Mouse (Mus musculus): ENCODE measurements around the gene Srp9.
A peak's percentile ranks its signal among the peaks of the same experiment; 100 is the strongest.

Gene Srp9

GRCm38 (mm10) chr1:182102706-182103105 lies 21.8 kb upstream of the Srp9 start:
- ATAC-seq (ENCODE audit: insufficient number of reproducible peaks, low FRiP score, low TSS enrichment): no peak

- no peak for ATAC-seq (ENCODE audit: insufficient number of reproducible peaks, low FRiP score, low TSS enrichment)
Measured at GRCm38 (mm10) chr1:182103436-182103835, 21.1 kb upstream of the Srp9 start.

- ATAC-seq (ENCODE audit: insufficient number of reproducible peaks, low FRiP score, low TSS enrichment): no peak
Measured at GRCm38 (mm10) chr1:182105023-182105422, 19.5 kb upstream of the Srp9 start.

- no peak for ATAC-seq (ENCODE audit: insufficient number of reproducible peaks, low FRiP score, low TSS enrichment)
Measured at GRCm38 (mm10) chr1:182107251-182107650, 17.3 kb upstream of the Srp9 start.

- ATAC-seq (ENCODE audit: insufficient number of reproducible peaks, low FRiP score, low TSS enrichment): no peak
Measured at GRCm38 (mm10) chr1:182108397-182109099, 16.0 kb upstream of the Srp9 start.

GRCm38 (mm10) chr1:182110185-182110584 lies 14.4 kb upstream of the Srp9 start:
- ATAC-seq (ENCODE audit: insufficient number of reproducible peaks, low FRiP score, low TSS enrichment): no peak

GRCm38 (mm10) chr1:182110708-182111385 lies 13.7 kb upstream of the Srp9 start:
- ATAC-seq (ENCODE audit: insufficient number of reproducible peaks, low FRiP score, low TSS enrichment): peak; percentile 60; the same call in 1 of the 2 replicates

- peak; percentile 37; the same call in 1 of the 2 replicates for ATAC-seq (ENCODE audit: insufficient number of reproducible peaks, low FRiP score, low TSS enrichment)
Measured at GRCm38 (mm10) chr1:182111386-182112317, 12.9 kb upstream of the Srp9 start.

- no peak for ATAC-seq (ENCODE audit: insufficient number of reproducible peaks, low FRiP score, low TSS enrichment)
Measured at GRCm38 (mm10) chr1:182112385-182112784, 12.2 kb upstream of the Srp9 start.

- ATAC-seq (ENCODE audit: insufficient number of reproducible peaks, low FRiP score, low TSS enrichment): no peak
Measured at GRCm38 (mm10) chr1:182113131-182113530, 11.4 kb upstream of the Srp9 start.

- no peak for ATAC-seq (ENCODE audit: insufficient number of reproducible peaks, low FRiP score, low TSS enrichment)
Measured at GRCm38 (mm10) chr1:182113587-182114500, 10.7 kb upstream of the Srp9 start.

GRCm38 (mm10) chr1:182115197-182115596 lies 9.3 kb upstream of the Srp9 start:
- ATAC-seq (ENCODE audit: insufficient number of reproducible peaks, low FRiP score, low TSS enrichment): no peak

GRCm38 (mm10) chr1:182115651-182116408 lies 8.7 kb upstream of the Srp9 start:
- peak; percentile 50; the same call in 1 of the 2 replicates for ATAC-seq (ENCODE audit: insufficient number of reproducible peaks, low FRiP score, low TSS enrichment)

GRCm38 (mm10) chr1:182122413-182122812 lies 2.1 kb upstream of the Srp9 start:
- ATAC-seq (ENCODE audit: insufficient number of reproducible peaks, low FRiP score, low TSS enrichment): no peak

GRCm38 (mm10) chr1:182124924-182125368 lies 409 bp downstream of the Srp9 start:
- ATAC-seq (ENCODE audit: insufficient number of reproducible peaks, low FRiP score, low TSS enrichment): peak; percentile 88

- no peak for ATAC-seq (ENCODE audit: insufficient number of reproducible peaks, low FRiP score, low TSS enrichment)
Measured at GRCm38 (mm10) chr1:182130830-182131229, 6.3 kb downstream of the Srp9 start.

- ATAC-seq (ENCODE audit: insufficient number of reproducible peaks, low FRiP score, low TSS enrichment): no peak
Measured at GRCm38 (mm10) chr1:182137204-182138125, 12.9 kb downstream of the Srp9 start.

- ATAC-seq (ENCODE audit: insufficient number of reproducible peaks, low FRiP score, low TSS enrichment): no peak
Measured at GRCm38 (mm10) chr1:182138172-182138571, 13.6 kb downstream of the Srp9 start.
